Mouse (Mus musculus): ENCODE results near the gene Elmsan1.

DNA sequence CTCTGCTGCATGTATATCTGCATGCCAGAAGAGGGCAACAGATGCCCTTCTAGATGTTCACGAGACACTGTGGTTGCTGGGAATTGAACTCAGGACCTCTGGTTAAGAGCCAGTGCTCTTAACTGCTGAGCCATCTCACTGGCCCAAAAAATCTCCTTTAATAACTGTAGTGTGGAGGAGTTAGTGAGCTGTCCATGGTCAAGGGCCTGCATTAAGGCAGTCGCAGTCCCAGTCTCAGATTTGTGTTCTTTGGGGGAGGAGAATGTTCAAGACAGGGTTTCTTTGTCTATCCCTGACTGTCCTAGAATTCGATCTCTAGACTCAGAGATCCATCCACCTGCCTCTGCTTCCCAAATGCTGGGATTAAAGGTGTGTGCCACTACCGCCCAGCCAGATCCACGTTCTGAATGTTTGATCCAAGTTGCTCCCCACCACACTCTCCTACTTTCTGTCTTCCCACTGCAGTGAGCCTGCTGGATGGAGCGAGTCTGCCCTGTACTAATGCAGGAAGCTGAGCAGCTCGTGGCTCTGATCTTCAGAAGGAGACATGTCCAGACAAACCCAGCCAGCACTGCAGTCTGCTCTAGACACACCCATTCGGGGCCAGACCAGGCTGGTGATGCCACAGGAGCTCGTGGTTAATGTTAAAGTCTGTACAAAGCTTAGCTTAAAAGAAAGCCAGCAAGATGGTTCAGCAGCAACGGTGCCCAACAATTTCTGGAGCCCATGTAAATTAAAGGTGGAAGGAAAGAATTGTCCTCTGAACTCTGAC, 17.5 kb upstream of the Elmsan1 start:
- no peak for TF ChIP-seq CTCF (IDR thresholded peaks at IDR 0.05; ENCODE audit: borderline replicate concordance, control insufficient read depth, extremely low read depth, insufficient read depth, low read length, poor library complexity)
- no peak for TF ChIP-seq POLR2A (IDR thresholded peaks at IDR 0.05; ENCODE audit: control insufficient read depth, extremely low read depth, insufficient read depth, low read length, poor library complexity)
